Mouse (Mus musculus): ENCODE measurements around the gene Polr3b. TPM values are rescaled to one million over a fixed set of nuclear protein-coding genes. Genes with fewer than 3 reads are reported as not detected.

Gene Polr3b
- polyA plus RNA-seq, 1 experiment from 2014 or later, result 12.5 TPM

DNA sequence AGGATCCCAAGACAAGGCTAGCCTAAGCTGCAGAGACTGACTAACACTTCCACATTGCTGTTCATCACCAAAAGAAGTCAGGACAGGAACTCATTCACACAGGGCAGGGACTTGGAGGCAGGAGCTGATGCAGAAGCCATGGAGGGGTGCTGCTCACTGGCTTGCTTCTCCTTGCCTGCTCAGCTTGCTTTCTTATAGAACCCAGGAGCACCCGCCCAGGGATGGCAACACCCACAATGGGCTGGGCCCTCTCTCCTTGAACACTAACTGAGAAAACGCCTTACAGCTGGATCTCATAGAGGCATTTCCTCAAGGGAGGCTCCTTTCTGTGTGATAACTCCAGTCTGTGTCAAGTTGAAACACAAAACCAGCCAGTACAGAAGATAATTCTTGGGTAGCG, 7.0 kb upstream of the Polr3b start:
- Histone ChIP-seq H3K36me3 (ENCODE audit: control insufficient read depth, insufficient read depth, low read length) (no peaks in the 10 kb centered on the region), H3K4me3 (ENCODE audit: low read depth, low read length) (no peak overlapping the region), H3K4me2 (no peak overlapping the region), H3K9ac (ENCODE audit: low read depth, low read length) (no peak overlapping the region), H3K27me3 (ENCODE audit: control insufficient read depth, insufficient read depth, low read length) (no peaks in the 10 kb centered on the region), H3K27ac (ENCODE audit: low read depth, low read length) (no peak overlapping the region), H3K9me3 (replicated peaks; ENCODE audit: control insufficient read depth, low read length) (no peaks in the 10 kb centered on the region), H3K4me1 (ENCODE audit: control insufficient read depth, insufficient read depth, low read length) (peaks cover 22% of the 10 kb centered on the region)
- no peak for ATAC-seq (replicated peaks; ENCODE audit: insufficient number of reproducible peaks, low FRiP score, low TSS enrichment)
- 67% methylated on average over 3 of the region's 3 CpGs for WGBS (ENCODE audit: insufficient replicate concordance)

DNA sequence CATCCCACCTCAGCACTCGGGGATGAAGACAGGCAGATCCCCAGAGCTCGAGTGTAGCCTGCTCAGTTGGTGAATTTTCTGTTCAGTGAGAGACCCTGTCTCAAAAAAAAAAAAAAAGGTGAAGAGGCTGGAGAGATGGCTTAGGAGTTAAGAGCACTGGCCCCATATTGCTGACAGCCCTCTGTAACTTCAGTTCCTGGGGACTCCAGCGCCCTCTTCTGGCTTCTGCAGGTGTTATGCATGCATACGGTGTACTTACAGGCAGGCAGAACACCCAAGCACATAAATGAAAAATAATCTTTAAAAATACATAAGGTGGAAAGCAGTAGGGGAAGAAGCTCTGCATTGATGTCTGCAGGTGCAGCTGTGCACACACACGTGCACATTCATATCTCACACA, 9.1 kb downstream of the Polr3b start:
- H3K9me3 ChIP-seq (replicated peaks; ENCODE audit: control insufficient read depth, low read length), result no peaks in the 10 kb centered on the region
- no peak overlapping the region for H3K4me3 ChIP-seq (ENCODE audit: low read depth, low read length)
- no peaks in the 10 kb centered on the region for H3K4me1 ChIP-seq (ENCODE audit: control insufficient read depth, insufficient read depth, low read length)
- WGBS (ENCODE audit: insufficient replicate concordance), result 58% methylated on average over 5 of the region's 5 CpGs
- H3K4me2 ChIP-seq, result no peak overlapping the region
- H3K27me3 ChIP-seq (ENCODE audit: control insufficient read depth, insufficient read depth, low read length), result no peaks in the 10 kb centered on the region
- H3K9ac ChIP-seq (ENCODE audit: low read depth, low read length), result no peak overlapping the region
- H3K36me3 ChIP-seq (ENCODE audit: control insufficient read depth, insufficient read depth, low read length), result peaks cover 3% of the 10 kb centered on the region; the same call in 1 of the 2 replicates
- H3K27ac ChIP-seq (ENCODE audit: low read depth, low read length), result no peak overlapping the region
- ATAC-seq (replicated peaks; ENCODE audit: insufficient number of reproducible peaks, low FRiP score, low TSS enrichment), result no peak

DNA sequence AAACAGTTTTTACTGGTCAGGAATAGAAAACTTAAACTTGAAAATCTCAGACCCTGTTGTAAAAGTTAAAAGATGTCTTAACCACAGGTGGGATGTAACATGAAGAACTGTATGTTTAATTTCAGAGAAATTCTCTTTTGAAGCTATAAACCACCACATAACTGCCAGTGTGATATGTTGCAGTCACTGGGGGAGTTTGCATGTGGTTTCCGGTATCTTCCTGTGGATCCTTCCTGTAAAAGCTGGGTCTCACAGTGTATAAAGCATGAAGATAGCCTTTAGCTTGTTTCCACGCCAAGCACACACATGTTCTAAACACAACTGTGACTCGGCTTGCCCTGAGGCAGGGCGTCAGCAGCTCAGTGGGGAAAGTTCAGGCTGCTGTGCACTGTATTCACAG, 9.9 kb downstream of the Polr3b start:
- Histone ChIP-seq H3K9ac (ENCODE audit: low read depth, low read length) (no peak overlapping the region), H3K36me3 (ENCODE audit: control insufficient read depth, insufficient read depth, low read length) (peaks cover 6% of the 10 kb centered on the region), H3K4me2 (no peak overlapping the region), H3K4me1 (ENCODE audit: control insufficient read depth, insufficient read depth, low read length) (no peaks in the 10 kb centered on the region), H3K27me3 (ENCODE audit: control insufficient read depth, insufficient read depth, low read length) (no peaks in the 10 kb centered on the region), H3K27ac (ENCODE audit: low read depth, low read length) (no peak overlapping the region), H3K9me3 (replicated peaks; ENCODE audit: control insufficient read depth, low read length) (no peaks in the 10 kb centered on the region), H3K4me3 (ENCODE audit: low read depth, low read length) (no peak overlapping the region)
- 85% methylated on average over 4 of the region's 4 CpGs for WGBS (ENCODE audit: insufficient replicate concordance)
- ATAC-seq (replicated peaks; ENCODE audit: insufficient number of reproducible peaks, low FRiP score, low TSS enrichment), result no peak

DNA sequence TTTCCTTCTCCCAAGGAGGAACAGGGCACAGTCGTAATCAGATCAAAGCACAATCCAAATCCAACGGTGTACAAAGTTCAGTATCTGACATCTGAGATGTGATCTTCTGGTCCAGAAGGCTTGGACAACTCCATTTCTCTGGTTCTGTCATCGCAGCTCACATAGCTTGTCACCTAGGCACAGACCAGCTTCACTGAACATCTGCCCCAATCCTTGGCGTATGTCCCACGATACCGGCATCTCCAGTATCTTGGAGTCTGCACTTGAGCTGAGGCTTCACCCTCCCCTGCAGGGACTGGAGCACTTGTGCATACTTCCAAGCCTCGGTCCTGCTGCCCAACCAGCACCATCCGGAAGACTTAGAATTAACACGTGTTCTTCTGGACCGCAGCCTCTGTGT, 14.6 kb downstream of the Polr3b start:
- 89% methylated on average over 10 of the region's 10 CpGs for WGBS (ENCODE audit: insufficient replicate concordance)
- ATAC-seq (replicated peaks; ENCODE audit: insufficient number of reproducible peaks, low FRiP score, low TSS enrichment), result no peak
- peaks cover 8% of the 10 kb centered on the region for H3K36me3 ChIP-seq (ENCODE audit: control insufficient read depth, insufficient read depth, low read length)

DNA sequence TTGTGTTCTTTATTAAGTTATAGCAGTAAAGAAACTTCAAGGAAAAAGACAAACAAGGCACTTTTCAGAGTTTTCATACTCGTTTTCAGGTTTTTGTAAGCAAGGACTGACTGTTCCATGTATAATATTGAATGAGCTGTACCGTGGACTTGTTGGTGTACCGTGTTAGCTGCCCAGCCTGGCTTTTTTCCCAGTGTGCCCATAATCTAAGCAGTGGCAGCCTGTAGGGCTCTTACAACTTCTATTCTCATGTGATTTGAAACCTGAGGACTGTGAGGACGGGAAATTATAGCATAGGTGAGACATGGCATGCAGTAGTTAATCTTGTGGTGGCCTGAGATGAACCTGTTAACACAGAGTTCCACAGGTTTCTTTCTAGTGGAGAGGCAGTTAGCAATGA, 16.3 kb downstream of the Polr3b start:
- Histone ChIP-seq H3K9me3 (replicated peaks; ENCODE audit: control insufficient read depth, low read length) (no peaks in the 10 kb centered on the region), H3K9ac (ENCODE audit: low read depth, low read length) (no peak overlapping the region), H3K4me3 (ENCODE audit: low read depth, low read length) (no peak overlapping the region), H3K4me1 (ENCODE audit: control insufficient read depth, insufficient read depth, low read length) (no peaks in the 10 kb centered on the region), H3K27me3 (ENCODE audit: control insufficient read depth, insufficient read depth, low read length) (no peaks in the 10 kb centered on the region), H3K4me2 (no peak overlapping the region), H3K36me3 (ENCODE audit: control insufficient read depth, insufficient read depth, low read length) (peaks cover 8% of the 10 kb centered on the region), H3K27ac (ENCODE audit: low read depth, low read length) (no peak overlapping the region)
- 87% methylated on average over 4 of the region's 4 CpGs for WGBS (ENCODE audit: insufficient replicate concordance)
- ATAC-seq (replicated peaks; ENCODE audit: insufficient number of reproducible peaks, low FRiP score, low TSS enrichment), result no peak

More for the DNA sequence above, 14.6 kb downstream of the Polr3b start:
- no peak overlapping the region for H3K9ac ChIP-seq (ENCODE audit: low read depth, low read length)
- H3K27ac ChIP-seq (ENCODE audit: low read depth, low read length), result no peak overlapping the region
- no peak overlapping the region for H3K4me3 ChIP-seq (ENCODE audit: low read depth, low read length)
- no peaks in the 10 kb centered on the region for H3K27me3 ChIP-seq (ENCODE audit: control insufficient read depth, insufficient read depth, low read length)
- no peaks in the 10 kb centered on the region for H3K4me1 ChIP-seq (ENCODE audit: control insufficient read depth, insufficient read depth, low read length)
- H3K9me3 ChIP-seq (replicated peaks; ENCODE audit: control insufficient read depth, low read length), result no peaks in the 10 kb centered on the region
- no peak overlapping the region for H3K4me2 ChIP-seq

DNA sequence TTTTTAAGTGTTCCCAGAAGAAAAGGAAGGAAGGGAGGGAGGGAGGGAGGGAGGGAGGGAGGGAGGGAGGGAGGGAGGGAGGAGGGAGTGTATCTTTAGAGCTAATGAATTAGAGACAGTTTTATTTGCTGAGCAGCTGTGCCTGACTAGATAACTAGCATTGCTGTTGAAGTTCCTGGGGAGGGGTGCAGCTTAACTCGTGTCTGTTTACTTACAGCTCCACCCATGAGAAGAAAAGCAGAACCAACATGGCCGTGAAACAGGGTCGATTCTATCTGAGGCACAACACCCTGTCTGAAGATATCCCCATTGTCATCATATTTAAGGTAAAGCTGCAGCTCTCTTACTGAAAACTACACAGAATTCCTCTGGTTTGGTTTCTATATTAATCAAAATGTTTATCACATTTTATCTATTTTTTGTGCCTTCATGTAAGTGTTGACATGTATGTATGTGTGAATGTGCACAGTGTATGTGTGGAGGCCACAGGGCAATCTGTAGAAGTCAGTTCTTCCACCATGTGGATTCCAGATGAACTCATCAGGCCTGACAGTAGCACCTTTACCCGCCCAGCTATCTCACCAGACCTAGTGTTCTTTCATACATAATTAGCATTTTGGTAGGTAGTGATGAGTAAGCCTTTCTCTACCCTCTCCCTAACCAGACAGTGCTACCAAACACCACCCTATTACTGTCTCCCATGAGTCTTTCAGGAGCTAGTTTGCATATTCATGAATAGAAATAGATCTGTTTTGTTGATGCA, 17.6 kb downstream of the Polr3b start:
- no peak overlapping the region for H3K9ac ChIP-seq (ENCODE audit: low read depth, low read length)
- 59% methylated on average over 4 of the region's 4 CpGs for WGBS (ENCODE audit: insufficient replicate concordance)
- H3K9me3 ChIP-seq (replicated peaks; ENCODE audit: control insufficient read depth, low read length), result no peaks in the 10 kb centered on the region
- H3K36me3 ChIP-seq (ENCODE audit: control insufficient read depth, insufficient read depth, low read length), result peaks cover 8% of the 10 kb centered on the region
- no peaks in the 10 kb centered on the region for H3K27me3 ChIP-seq (ENCODE audit: control insufficient read depth, insufficient read depth, low read length)
- no peak for ATAC-seq (replicated peaks; ENCODE audit: insufficient number of reproducible peaks, low FRiP score, low TSS enrichment)
- no peak overlapping the region for H3K4me2 ChIP-seq
- H3K4me3 ChIP-seq (ENCODE audit: low read depth, low read length), result no peak overlapping the region
- no peak overlapping the region for H3K27ac ChIP-seq (ENCODE audit: low read depth, low read length)
- H3K4me1 ChIP-seq (ENCODE audit: control insufficient read depth, insufficient read depth, low read length), result no peaks in the 10 kb centered on the region

DNA sequence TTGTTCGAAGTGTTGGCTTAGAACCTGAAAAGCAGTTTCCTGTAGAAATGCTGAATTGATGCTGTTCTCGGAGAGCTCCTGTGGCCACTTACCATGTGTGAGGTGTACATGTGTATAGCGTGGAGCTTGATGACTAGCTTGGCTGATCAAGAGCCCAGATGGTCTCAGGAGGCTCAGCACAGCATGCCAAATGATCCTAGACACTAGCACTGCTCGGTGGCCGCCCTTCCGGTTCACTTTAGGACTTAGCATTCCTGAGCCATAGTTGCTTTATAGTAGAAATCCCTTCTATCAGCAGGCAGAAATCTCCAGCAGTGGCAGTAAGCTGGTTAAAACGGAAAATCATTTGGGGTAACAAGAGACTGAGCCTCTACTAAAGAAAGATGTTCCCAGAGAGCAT, 18.8 kb downstream of the Polr3b start:
- ATAC-seq (replicated peaks; ENCODE audit: insufficient number of reproducible peaks, low FRiP score, low TSS enrichment), result no peak
- H3K4me2 ChIP-seq, result no peak overlapping the region
- H3K4me1 ChIP-seq (ENCODE audit: control insufficient read depth, insufficient read depth, low read length), result no peaks in the 10 kb centered on the region
- no peaks in the 10 kb centered on the region for H3K27me3 ChIP-seq (ENCODE audit: control insufficient read depth, insufficient read depth, low read length)
- WGBS (ENCODE audit: insufficient replicate concordance), result 89% methylated on average over 7 of the region's 7 CpGs
- peaks cover 8% of the 10 kb centered on the region for H3K36me3 ChIP-seq (ENCODE audit: control insufficient read depth, insufficient read depth, low read length)
- H3K4me3 ChIP-seq (ENCODE audit: low read depth, low read length), result no peak overlapping the region
- H3K27ac ChIP-seq (ENCODE audit: low read depth, low read length), result no peak overlapping the region
- no peaks in the 10 kb centered on the region for H3K9me3 ChIP-seq (replicated peaks; ENCODE audit: control insufficient read depth, low read length)
- no peak overlapping the region for H3K9ac ChIP-seq (ENCODE audit: low read depth, low read length)

DNA sequence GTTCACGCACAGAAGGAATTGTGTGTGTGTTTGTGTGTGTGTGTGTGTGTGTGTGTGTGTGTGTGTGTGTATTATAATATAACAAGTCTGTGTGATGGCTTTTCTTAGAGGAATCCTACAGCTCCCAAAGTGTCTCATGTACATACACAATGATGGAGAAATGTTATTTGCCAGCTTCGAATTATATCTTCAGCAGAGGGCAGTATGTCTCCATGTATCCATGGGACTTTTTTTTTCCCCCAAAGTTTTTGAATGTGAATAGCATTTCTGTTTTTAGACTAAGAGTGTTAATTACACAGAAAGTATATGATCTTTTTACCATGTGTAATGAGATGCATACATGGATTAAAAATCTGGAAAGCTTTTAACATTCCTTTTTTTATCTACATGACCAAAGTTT, 19.5 kb downstream of the Polr3b start:
- H3K36me3 ChIP-seq (ENCODE audit: control insufficient read depth, insufficient read depth, low read length), result peaks cover 8% of the 10 kb centered on the region
- no peak overlapping the region for H3K9ac ChIP-seq (ENCODE audit: low read depth, low read length)
- WGBS (ENCODE audit: insufficient replicate concordance), result 82% methylated on average over 2 of the region's 2 CpGs
- H3K27ac ChIP-seq (ENCODE audit: low read depth, low read length), result no peak overlapping the region
- no peaks in the 10 kb centered on the region for H3K9me3 ChIP-seq (replicated peaks; ENCODE audit: control insufficient read depth, low read length)
- no peak overlapping the region for H3K4me2 ChIP-seq
- H3K27me3 ChIP-seq (ENCODE audit: control insufficient read depth, insufficient read depth, low read length), result no peaks in the 10 kb centered on the region
- no peaks in the 10 kb centered on the region for H3K4me1 ChIP-seq (ENCODE audit: control insufficient read depth, insufficient read depth, low read length)
- no peak for ATAC-seq (replicated peaks; ENCODE audit: insufficient number of reproducible peaks, low FRiP score, low TSS enrichment)
- no peak overlapping the region for H3K4me3 ChIP-seq (ENCODE audit: low read depth, low read length)

DNA sequence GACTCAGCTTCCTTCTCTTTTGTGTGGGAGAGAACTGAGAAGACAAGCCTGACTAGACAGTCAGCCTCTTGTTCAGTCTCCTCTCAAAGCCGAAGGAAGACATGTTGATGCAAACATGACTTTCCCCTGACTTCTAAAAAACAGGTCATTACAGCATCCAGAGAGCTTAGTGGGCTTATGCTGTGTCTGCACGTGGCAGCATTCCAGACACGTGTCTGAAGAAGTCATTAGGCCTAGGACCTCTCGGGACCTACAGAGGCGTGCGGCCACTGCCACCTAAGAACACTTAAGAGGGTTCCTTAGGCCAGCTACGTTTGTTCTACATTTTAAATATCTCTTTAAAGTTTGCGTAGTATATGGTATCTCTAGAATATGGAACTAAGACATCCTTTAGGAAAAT, 23.8 kb downstream of the Polr3b start:
- no peak overlapping the region for H3K4me2 ChIP-seq
- no peak overlapping the region for H3K27ac ChIP-seq (ENCODE audit: low read depth, low read length)
- H3K36me3 ChIP-seq (ENCODE audit: control insufficient read depth, insufficient read depth, low read length), result no peaks in the 10 kb centered on the region; the same call in 1 of the 2 replicates
- no peak for ATAC-seq (replicated peaks; ENCODE audit: insufficient number of reproducible peaks, low FRiP score, low TSS enrichment)
- no peak overlapping the region for H3K9ac ChIP-seq (ENCODE audit: low read depth, low read length)
- no peaks in the 10 kb centered on the region for H3K9me3 ChIP-seq (replicated peaks; ENCODE audit: control insufficient read depth, low read length)
- 87% methylated on average over 8 of the region's 8 CpGs for whole genome bisulfite sequencing (ENCODE audit: insufficient replicate concordance)
- H3K4me1 ChIP-seq (ENCODE audit: control insufficient read depth, insufficient read depth, low read length), result no peaks in the 10 kb centered on the region
- H3K27me3 ChIP-seq (ENCODE audit: control insufficient read depth, insufficient read depth, low read length), result no peaks in the 10 kb centered on the region
- H3K4me3 ChIP-seq (ENCODE audit: low read depth, low read length), result no peak overlapping the region

Data from heart, embryonic 11.5 days (tissue).